Mouse (Mus musculus): ENCODE data around the gene Zfp541. TPM values are rescaled to one million over a fixed set of nuclear protein-coding genes. Genes with fewer than 3 reads are reported as not detected.

Gene Zfp541
- polyA plus RNA-seq, 1 experiment from 2014 or later, result 0.06 TPM

- Histone ChIP-seq H3K9me3 (no peaks in the 10 kb centered on the region), H3K36me3 (no peaks in the 10 kb centered on the region), H3K27me3 (no peaks in the 10 kb centered on the region), H3K4me1 (replicated peaks) (peaks cover 6% of the 10 kb centered on the region; the same call in 1 of the 2 replicates), H3K27ac (replicated peaks) (no peak overlapping the region), H3K9ac (no peak overlapping the region), H3K4me3 (no peak overlapping the region), H3K4me2 (no peak overlapping the region)
- 95% methylated on average over 4 of the region's 4 CpGs for WGBS
- ATAC-seq (ENCODE audit: low FRiP score, low read depth), result no peak
Measured at GRCm38 (mm10) chr7:16031072-16031471, 30.5 kb upstream of the Zfp541 start.

GRCm38 (mm10) chr7:16033059-16033458, 28.6 kb upstream of the Zfp541 start:
- no peak overlapping the region for H3K27ac ChIP-seq (replicated peaks)
- H3K4me3 ChIP-seq, result no peak overlapping the region
- no peaks in the 10 kb centered on the region for H3K9me3 ChIP-seq
- ATAC-seq (ENCODE audit: low FRiP score, low read depth), result no peak
- no peaks in the 10 kb centered on the region for H3K36me3 ChIP-seq
- peaks cover 6% of the 10 kb centered on the region; the same call in 1 of the 2 replicates for H3K4me1 ChIP-seq (replicated peaks)
- WGBS, result 97% methylated on average over 1 of the region's 1 CpGs
- no peak overlapping the region for H3K9ac ChIP-seq
- no peaks in the 10 kb centered on the region for H3K27me3 ChIP-seq
- H3K4me2 ChIP-seq, result no peak overlapping the region

DNA sequence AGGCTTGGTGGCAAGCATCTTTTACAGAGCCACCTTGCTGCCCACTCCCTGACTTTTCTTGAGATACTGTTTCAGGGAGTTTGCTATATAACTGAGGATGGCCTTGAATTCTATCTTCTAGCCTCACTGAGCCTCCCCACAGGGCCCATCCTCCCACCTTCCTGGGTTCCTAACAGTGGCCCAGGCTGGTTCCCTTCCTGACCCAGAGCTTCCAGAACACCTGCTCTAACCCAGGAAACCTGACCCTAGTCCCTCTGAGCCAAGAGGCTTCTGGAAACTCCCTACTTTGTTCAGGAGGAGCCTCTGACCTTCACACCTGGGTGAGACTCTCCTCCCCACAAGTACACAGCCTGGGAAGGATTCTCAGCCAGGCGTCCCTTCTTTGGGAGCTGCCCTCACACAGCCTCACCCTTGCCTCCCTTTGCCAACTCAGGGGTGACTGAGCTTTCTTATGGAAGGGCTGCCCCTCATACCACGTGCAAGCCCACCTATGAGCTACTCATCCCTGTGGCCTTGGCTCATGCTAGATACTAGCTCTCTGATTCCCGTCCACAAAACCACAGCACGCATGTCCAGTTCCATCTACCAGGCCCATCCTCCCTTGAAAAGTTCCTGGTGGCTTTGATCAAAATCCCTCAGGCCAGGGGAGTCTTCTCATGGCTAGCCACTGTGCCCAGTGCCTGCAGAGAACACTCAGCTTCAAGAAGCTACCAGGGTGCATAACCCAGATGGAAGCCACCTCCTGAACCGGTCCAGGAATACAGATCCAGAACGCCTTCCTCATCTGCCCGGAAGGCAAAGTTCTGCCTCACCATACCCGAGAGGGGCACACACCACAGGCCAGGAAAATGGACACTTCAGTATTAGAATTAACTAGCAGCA, 27.8 kb upstream of the Zfp541 start:
- Histone ChIP-seq H3K9me3 (no peaks in the 10 kb centered on the region), H3K4me2 (no peak overlapping the region), H3K36me3 (no peaks in the 10 kb centered on the region), H3K9ac (no peak overlapping the region), H3K27me3 (no peaks in the 10 kb centered on the region), H3K4me3 (no peak overlapping the region), H3K27ac (replicated peaks) (no peak overlapping the region), H3K4me1 (replicated peaks) (peaks cover 5% of the 10 kb centered on the region; the same call in 1 of the 2 replicates)
- no peak for ATAC-seq (ENCODE audit: low FRiP score, low read depth)
- 95% methylated on average over 8 of the region's 8 CpGs for WGBS

DNA sequence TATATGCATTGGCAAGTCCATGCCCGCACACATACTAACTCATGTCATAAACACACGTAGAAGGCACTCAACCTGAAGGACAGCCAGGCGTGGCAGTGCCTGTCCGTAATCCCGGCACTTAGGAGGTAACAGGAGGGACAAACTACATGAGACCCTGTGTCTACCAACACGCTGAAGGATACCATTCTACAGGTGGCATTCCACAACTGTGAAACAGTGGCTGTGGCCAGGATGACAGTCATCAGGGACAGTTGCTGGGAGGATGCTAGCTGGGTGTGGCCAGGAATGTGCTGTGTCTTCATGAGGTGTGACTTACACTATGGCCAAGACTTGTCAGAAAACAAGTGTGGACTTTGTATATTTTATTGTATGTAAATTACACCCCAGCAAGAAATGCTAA, 24.6 kb upstream of the Zfp541 start:
- H3K4me1 ChIP-seq (replicated peaks), result no peaks in the 10 kb centered on the region
- no peaks in the 10 kb centered on the region for H3K27me3 ChIP-seq
- H3K9me3 ChIP-seq, result no peaks in the 10 kb centered on the region
- no peak overlapping the region for H3K27ac ChIP-seq (replicated peaks)
- 96% methylated on average over 6 of the region's 6 CpGs for WGBS
- no peaks in the 10 kb centered on the region for H3K36me3 ChIP-seq
- H3K9ac ChIP-seq, result no peak overlapping the region
- no peak overlapping the region for H3K4me2 ChIP-seq
- no peak overlapping the region for H3K4me3 ChIP-seq
- no peak for ATAC-seq (ENCODE audit: low FRiP score, low read depth)

DNA sequence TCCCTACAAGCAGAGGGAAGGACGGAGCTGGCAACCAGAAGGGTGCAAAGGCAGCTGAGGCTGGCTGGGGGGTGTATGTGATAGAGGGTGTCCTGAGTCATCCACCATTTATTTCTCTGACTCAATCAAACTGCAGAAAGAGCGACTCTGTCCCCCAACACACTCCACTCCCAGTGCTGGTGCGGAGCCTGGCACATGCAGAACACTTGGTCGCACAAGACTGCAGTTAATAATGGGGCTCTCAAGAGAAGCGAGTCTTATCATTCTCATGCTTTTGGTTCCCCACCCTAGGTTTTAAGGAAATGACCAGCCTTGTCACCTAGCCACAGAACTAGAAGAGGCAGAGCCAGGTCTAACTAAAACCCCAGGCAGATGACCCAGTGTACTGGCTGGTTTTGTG, 22.3 kb upstream of the Zfp541 start:
- H3K4me1 ChIP-seq (replicated peaks), result peaks cover 22% of the 10 kb centered on the region
- no peak for ATAC-seq (ENCODE audit: low FRiP score, low read depth)
- no peaks in the 10 kb centered on the region for H3K9me3 ChIP-seq
- H3K27ac ChIP-seq (replicated peaks), result no peak overlapping the region
- H3K27me3 ChIP-seq, result no peaks in the 10 kb centered on the region
- no peak overlapping the region for H3K4me2 ChIP-seq
- no peak overlapping the region for H3K4me3 ChIP-seq
- H3K9ac ChIP-seq, result no peak overlapping the region
- 92% methylated on average over 5 of the region's 5 CpGs for WGBS
- H3K36me3 ChIP-seq, result no peaks in the 10 kb centered on the region

DNA sequence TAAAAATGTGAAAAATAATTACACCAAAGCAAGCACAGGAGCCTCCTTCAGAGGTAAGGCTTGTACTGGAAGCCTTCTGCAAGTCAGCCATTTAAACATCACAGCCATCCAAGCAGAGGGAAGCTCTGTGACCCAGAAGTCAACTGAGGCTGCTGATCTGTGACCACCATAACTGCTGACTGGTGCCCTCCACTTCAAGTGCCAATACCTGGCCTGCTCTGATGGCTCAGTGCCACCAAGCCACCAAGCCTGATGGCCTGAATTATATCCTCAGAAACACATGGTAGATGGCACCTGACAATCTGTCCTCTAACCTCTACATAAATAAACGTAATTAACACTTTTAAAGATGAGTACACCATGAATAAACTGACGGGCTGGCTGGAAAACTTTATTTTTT, 20.4 kb upstream of the Zfp541 start:
- no peaks in the 10 kb centered on the region for H3K27me3 ChIP-seq
- peaks cover 41% of the 10 kb centered on the region for H3K4me1 ChIP-seq (replicated peaks)
- WGBS, result 92% methylated on average over 2 of the region's 2 CpGs
- no peaks in the 10 kb centered on the region for H3K9me3 ChIP-seq
- no peak overlapping the region for H3K4me2 ChIP-seq
- H3K9ac ChIP-seq, result no peak overlapping the region
- H3K36me3 ChIP-seq, result no peaks in the 10 kb centered on the region
- H3K27ac ChIP-seq (replicated peaks), result no peak overlapping the region
- ATAC-seq (ENCODE audit: low FRiP score, low read depth), result no peak
- H3K4me3 ChIP-seq, result no peak overlapping the region

- H3K27ac ChIP-seq (replicated peaks), result no peak overlapping the region
- WGBS, result 73% methylated on average over 10 of the region's 10 CpGs
Measured at GRCm38 (mm10) chr7:16042850-16043775, 18.5 kb upstream of the Zfp541 start.

DNA sequence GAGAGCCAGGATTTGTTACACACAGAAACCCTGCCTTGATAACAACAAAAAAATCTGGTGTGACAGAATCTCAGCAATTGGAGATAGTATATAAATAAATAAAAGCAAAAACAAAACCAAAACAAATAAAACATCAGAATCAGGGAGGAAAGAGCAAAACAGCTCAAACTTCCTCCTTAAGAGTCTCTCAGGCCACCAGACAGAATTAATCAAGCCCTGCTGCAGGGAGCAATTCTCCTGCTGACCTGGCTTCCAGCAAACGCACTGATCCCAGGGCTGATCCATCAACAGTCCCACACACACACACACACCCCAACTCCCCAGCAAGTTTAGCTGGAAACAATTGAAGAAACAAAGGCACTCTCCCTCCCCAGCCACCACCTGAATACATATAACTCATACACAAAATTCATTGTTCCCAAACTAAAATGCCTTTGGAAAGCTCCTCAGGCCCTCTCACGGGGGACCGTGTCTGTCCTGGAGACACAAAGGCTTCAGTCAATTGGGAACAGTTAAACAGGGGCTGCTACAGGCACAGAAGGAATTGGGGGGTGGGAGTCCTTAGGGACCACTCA, 17.7 kb upstream of the Zfp541 start:
- Histone ChIP-seq H3K4me1 (replicated peaks) (peaks cover 44% of the 10 kb centered on the region), H3K27ac (replicated peaks) (peak overlapping the region; percentile 42), H3K36me3 (no peaks in the 10 kb centered on the region), H3K9me3 (no peaks in the 10 kb centered on the region), H3K9ac (peak overlapping the region; percentile 18; the same call in 1 of the 2 replicates), H3K27me3 (no peaks in the 10 kb centered on the region), H3K4me3 (no peak overlapping the region), H3K4me2 (peak overlapping the region; percentile 13; the same call in 1 of the 2 replicates)
- no peak for ATAC-seq (ENCODE audit: low FRiP score, low read depth)
- WGBS, result 0% methylated on average over 3 of the region's 3 CpGs

More at GRCm38 (mm10) chr7:16042850-16043775, 18.5 kb upstream of the Zfp541 start:
- Histone ChIP-seq H3K4me1 (replicated peaks) (peaks cover 43% of the 10 kb centered on the region), H3K9me3 (no peaks in the 10 kb centered on the region), H3K4me2 (no peak overlapping the region), H3K4me3 (no peak overlapping the region), H3K27me3 (no peaks in the 10 kb centered on the region), H3K36me3 (no peaks in the 10 kb centered on the region), H3K9ac (no peak overlapping the region)
- ATAC-seq (ENCODE audit: low FRiP score, low read depth), result no peak

DNA sequence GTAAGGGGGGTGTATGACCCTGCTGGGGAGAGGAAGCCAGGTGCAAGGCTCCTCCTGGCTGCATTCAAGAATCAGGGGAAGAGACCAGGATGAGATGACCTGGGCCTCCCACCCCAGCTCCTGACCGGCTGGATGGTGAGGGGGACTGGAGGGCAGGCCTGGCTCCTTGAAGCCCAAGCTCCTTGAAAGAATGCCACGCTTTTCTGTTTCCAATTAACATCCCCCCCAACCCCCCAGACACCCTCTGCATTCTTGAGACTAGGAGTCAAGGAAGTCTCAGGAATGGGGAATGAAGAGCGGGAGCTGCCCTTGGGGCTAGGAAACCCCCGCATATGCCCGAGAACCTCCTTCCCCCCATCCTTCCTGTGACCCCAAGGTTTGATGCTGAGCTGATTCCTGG, 17.1 kb upstream of the Zfp541 start:
- no peaks in the 10 kb centered on the region for H3K36me3 ChIP-seq
- 30% methylated on average over 5 of the region's 5 CpGs for WGBS
- H3K9me3 ChIP-seq, result no peaks in the 10 kb centered on the region
- H3K4me3 ChIP-seq, result no peak overlapping the region
- peak overlapping the region; percentile 18; the same call in 1 of the 2 replicates for H3K9ac ChIP-seq
- ATAC-seq (ENCODE audit: low FRiP score, low read depth), result no peak
- no peak overlapping the region for H3K27ac ChIP-seq (replicated peaks)
- H3K4me1 ChIP-seq (replicated peaks), result peaks cover 50% of the 10 kb centered on the region
- H3K4me2 ChIP-seq, result peak overlapping the region; percentile 13
- no peaks in the 10 kb centered on the region for H3K27me3 ChIP-seq

- peak overlapping the region; percentile 98; the same call in 1 of the 2 replicates for H3K9ac ChIP-seq
- peaks cover 60% of the 10 kb centered on the region for H3K4me1 ChIP-seq (replicated peaks)
- WGBS, result 68% methylated on average over 2 of the region's 2 CpGs
- peak overlapping the region; percentile 83 for H3K4me2 ChIP-seq
- peak overlapping the region; percentile 99 for H3K27ac ChIP-seq (replicated peaks)
- no peaks in the 10 kb centered on the region for H3K9me3 ChIP-seq
- no peaks in the 10 kb centered on the region for H3K36me3 ChIP-seq
- no peak for ATAC-seq (ENCODE audit: low FRiP score, low read depth)
- no peaks in the 10 kb centered on the region for H3K27me3 ChIP-seq
- peak overlapping the region; percentile 84 for H3K4me3 ChIP-seq
Measured at GRCm38 (mm10) chr7:16045538-16045937, 16.1 kb upstream of the Zfp541 start.

DNA sequence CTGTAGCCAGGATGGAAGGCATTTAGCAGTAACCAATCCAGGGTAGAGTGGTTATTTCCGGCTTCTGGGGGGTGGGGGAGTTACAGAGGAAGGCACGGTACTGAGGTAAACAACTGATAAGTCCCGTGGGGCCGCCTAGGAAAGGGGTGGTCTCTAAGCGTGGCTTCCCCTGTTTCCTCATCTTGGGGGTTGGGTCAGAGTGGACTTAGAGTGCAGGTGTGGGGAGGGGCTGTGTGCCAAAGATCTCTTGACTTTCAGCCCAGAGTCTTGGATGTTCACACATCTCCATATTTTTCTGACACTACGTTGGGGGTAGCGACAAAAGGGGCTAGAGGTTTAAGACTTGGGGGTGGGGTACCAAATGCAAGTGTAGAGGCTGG, 15.5 kb upstream of the Zfp541 start:
- Histone ChIP-seq H3K36me3 (no peaks in the 10 kb centered on the region), H3K4me2 (peak overlapping the region; percentile 83), H3K27ac (replicated peaks) (peak overlapping the region; percentile 99), H3K9me3 (no peaks in the 10 kb centered on the region), H3K4me1 (replicated peaks) (peaks cover 60% of the 10 kb centered on the region), H3K27me3 (no peaks in the 10 kb centered on the region), H3K9ac (peak overlapping the region; percentile 98), H3K4me3 (peak overlapping the region; percentile 84)
- peak; percentile 7; the same call in 1 of the 2 replicates for ATAC-seq (ENCODE audit: low FRiP score, low read depth)
- WGBS, result 1% methylated on average over 7 of the region's 7 CpGs

All from hindbrain, embryonic 15.5 days (tissue).